Mouse (Mus musculus): ENCODE measurements around the gene Hsf2. TPM values are rescaled to one million over a fixed set of nuclear protein-coding genes. Genes with fewer than 3 reads are reported as not detected.

Gene Hsf2
- total RNA-seq, 1 experiment: 32.0 TPM

DNA sequence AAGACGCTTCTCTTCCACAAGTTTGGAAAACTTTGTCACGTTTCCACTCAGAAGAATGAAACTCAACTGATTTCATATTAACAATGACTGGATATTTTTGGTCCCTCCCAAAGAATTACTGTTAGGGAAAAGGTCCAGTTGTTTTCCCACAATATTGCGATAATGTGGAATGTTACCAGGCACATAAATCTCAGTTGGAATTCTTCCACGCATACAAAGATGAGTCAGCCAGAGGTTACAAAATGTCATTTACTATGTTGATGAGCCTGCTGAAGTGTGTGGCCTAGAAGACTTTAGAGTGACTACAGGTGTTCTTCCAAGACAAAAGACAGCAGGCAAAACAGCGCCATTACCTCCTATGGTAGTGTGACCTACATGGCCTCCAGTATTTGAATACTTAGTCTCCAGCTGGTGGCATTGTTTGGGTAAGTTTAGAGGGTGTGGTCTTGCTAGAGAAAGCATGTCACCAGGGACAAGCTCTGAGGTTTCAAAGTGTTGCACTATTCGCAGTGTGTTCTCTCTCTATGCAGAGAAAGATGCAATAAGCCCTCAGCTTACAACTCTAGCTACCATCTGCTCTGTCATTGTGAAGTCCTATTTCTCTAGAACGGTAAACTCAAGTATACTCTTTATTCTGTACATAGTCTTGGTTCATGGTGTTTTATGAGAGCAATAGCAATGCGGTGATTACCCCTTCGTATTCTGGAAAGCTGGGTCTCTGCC lies 8.9 kb upstream of the Hsf2 start:
- Histone ChIP-seq H3K4me1 (ENCODE audit: control insufficient read depth in 2 of 2, insufficient read depth in 2 of 2, low read length in 2 of 2, poor library complexity in 1 of 2) (peaks cover 0 to 3% of the 10 kb centered on the region in 2 experiments; a peak in 1 of 4 replicates), H3K36me3 (ENCODE audit: control insufficient read depth, insufficient read depth, low read length, poor library complexity, severe bottlenecking) (no peaks in the 10 kb centered on the region), H3K9ac (ENCODE audit: insufficient read depth, low read depth, low read length, poor library complexity, severe bottlenecking) (no peak overlapping the region), H3K27ac (ENCODE audit: insufficient read depth, low read depth, low read length, poor library complexity, severe bottlenecking) (no peak overlapping the region), H3K9me3 (ENCODE audit: control insufficient read depth, insufficient read depth, low read depth, low read length) (no peaks in the 10 kb centered on the region), H3K4me3 (ENCODE audit: insufficient read depth in 1 of 2, low read depth in 1 of 2, low read length in 2 of 2, poor library complexity in 1 of 2, severe bottlenecking in 1 of 2) (no peak overlapping the region)
- DNase-seq (ENCODE audit: low read depth, low spot score): peak; percentile 27
- TF ChIP-seq HCFC1 (IDR thresholded peaks at IDR 0.05; ENCODE audit: borderline replicate concordance, insufficient read depth, low read length) (no peak), MAFK (IDR thresholded peaks at IDR 0.05; ENCODE audit: insufficient read depth, low read depth, low read length) (no peak), ZNF384 (IDR thresholded peaks at IDR 0.05; ENCODE audit: low read depth, low read length) (no peak)
- in situ Hi-C loops (cut with MboI; ENCODE audit: low sequenced_read_pairs in 2 of 2, unreplicated experiment in 2 of 2): loop anchor here in 1 of 2 experiments (25.0 kb wide), 1 partner anchor 1090 kb away; the partner anchor contains the start of gene Gja1

- no peak overlapping the region for H3K27ac ChIP-seq (ENCODE audit: insufficient read depth, low read depth, low read length, poor library complexity, severe bottlenecking)
- no peak overlapping the region for H3K9ac ChIP-seq (ENCODE audit: insufficient read depth, low read depth, low read length, poor library complexity, severe bottlenecking)
- no peaks in the 10 kb centered on the region for H3K9me3 ChIP-seq (ENCODE audit: control insufficient read depth, insufficient read depth, low read depth, low read length)
- in situ Hi-C loops (cut with MboI; ENCODE audit: low sequenced_read_pairs in 2 of 2, unreplicated experiment in 2 of 2): loop anchor here in 1 of 2 experiments (25.0 kb wide), 1 partner anchor 1094 kb away; the partner anchor contains the start of gene Gja1
- peaks cover 0 to 3% of the 10 kb centered on the region in 2 experiments; a peak in 1 of 4 replicates for H3K4me1 ChIP-seq (ENCODE audit: control insufficient read depth in 2 of 2, insufficient read depth in 2 of 2, low read length in 2 of 2, poor library complexity in 1 of 2)
- DNase-seq (ENCODE audit: low read depth, low spot score): no peak
- TF ChIP-seq MAFK (IDR thresholded peaks at IDR 0.05; ENCODE audit: insufficient read depth, low read depth, low read length) (no peak), CHD2 (IDR thresholded peaks at IDR 0.05; ENCODE audit: low read depth, low read length) (no peak)
- no peak overlapping the region for H3K4me3 ChIP-seq (ENCODE audit: insufficient read depth in 1 of 2, low read depth in 1 of 2, low read length in 2 of 2, poor library complexity in 1 of 2, severe bottlenecking in 1 of 2)
- H3K36me3 ChIP-seq (ENCODE audit: control insufficient read depth, insufficient read depth, low read length, poor library complexity, severe bottlenecking): no peaks in the 10 kb centered on the region
These were observed 4.5 kb upstream of the Hsf2 start for GRCm38 (mm10) chr10:57481717-57482116.

- no peak overlapping the region for H3K9ac ChIP-seq (ENCODE audit: insufficient read depth, low read depth, low read length, poor library complexity, severe bottlenecking)
- H3K36me3 ChIP-seq (ENCODE audit: control insufficient read depth, insufficient read depth, low read length, poor library complexity, severe bottlenecking): no peaks in the 10 kb centered on the region
- no peak overlapping the region for H3K27ac ChIP-seq (ENCODE audit: insufficient read depth, low read depth, low read length, poor library complexity, severe bottlenecking)
- in situ Hi-C loops (cut with MboI; ENCODE audit: low sequenced_read_pairs in 2 of 2, unreplicated experiment in 2 of 2): loop anchor here in 1 of 2 experiments (25.0 kb wide), 1 partner anchor 1097 kb away; the partner anchor contains the start of gene Gja1
- no peak overlapping the region for H3K4me3 ChIP-seq (ENCODE audit: insufficient read depth in 1 of 2, low read depth in 1 of 2, low read length in 2 of 2, poor library complexity in 1 of 2, severe bottlenecking in 1 of 2)
- DNase-seq (ENCODE audit: low read depth, low spot score): no peak
- H3K9me3 ChIP-seq (ENCODE audit: control insufficient read depth, insufficient read depth, low read depth, low read length): no peaks in the 10 kb centered on the region
- TF ChIP-seq ZC3H11A (IDR thresholded peaks at IDR 0.05; ENCODE audit: borderline replicate concordance, low read depth, low read length): no peak
- no peak for TF ChIP-seq ZNF384 (IDR thresholded peaks at IDR 0.05; ENCODE audit: low read depth, low read length)
- TF ChIP-seq CHD2 (IDR thresholded peaks at IDR 0.05; ENCODE audit: low read depth, low read length): no peak
- no peak for TF ChIP-seq HCFC1 (IDR thresholded peaks at IDR 0.05; ENCODE audit: borderline replicate concordance, insufficient read depth, low read length)
- TF ChIP-seq MAFK (IDR thresholded peaks at IDR 0.05; ENCODE audit: insufficient read depth, low read depth, low read length): no peak
- H3K4me1 ChIP-seq (ENCODE audit: control insufficient read depth in 2 of 2, insufficient read depth in 2 of 2, low read length in 2 of 2, poor library complexity in 1 of 2): peaks cover 0 to 4% of the 10 kb centered on the region in 2 experiments; a peak in 1 of 4 replicates
These were observed 1.4 kb upstream of the Hsf2 start for GRCm38 (mm10) chr10:57484741-57485140.

GRCm38 (mm10) chr10:57486542-57487071 lies 422 bp downstream of the Hsf2 start:
- Histone ChIP-seq H3K9ac (ENCODE audit: insufficient read depth, low read depth, low read length, poor library complexity, severe bottlenecking) (peak overlapping the region; percentile 88), H3K9me3 (ENCODE audit: control insufficient read depth, insufficient read depth, low read depth, low read length) (no peaks in the 10 kb centered on the region), H3K36me3 (ENCODE audit: control insufficient read depth, insufficient read depth, low read length, poor library complexity, severe bottlenecking) (no peaks in the 10 kb centered on the region), H3K4me3 (ENCODE audit: insufficient read depth in 1 of 2, low read depth in 1 of 2, low read length in 2 of 2, poor library complexity in 1 of 2, severe bottlenecking in 1 of 2) (peak overlapping the region; percentile 84 to 97), H3K4me1 (ENCODE audit: control insufficient read depth in 2 of 2, insufficient read depth in 2 of 2, low read length in 2 of 2, poor library complexity in 1 of 2) (peaks cover 3 to 6% of the 10 kb centered on the region in 2 experiments; a peak in 3 of 4 replicates), H3K27ac (ENCODE audit: insufficient read depth, low read depth, low read length, poor library complexity, severe bottlenecking) (peak overlapping the region; percentile 79)
- TF ChIP-seq CHD2 (IDR thresholded peaks at IDR 0.05; ENCODE audit: low read depth, low read length) (no peak), ZC3H11A (IDR thresholded peaks at IDR 0.05; ENCODE audit: borderline replicate concordance, low read depth, low read length) (no peak), HCFC1 (IDR thresholded peaks at IDR 0.05; ENCODE audit: borderline replicate concordance, insufficient read depth, low read length) (no peak), MAFK (IDR thresholded peaks at IDR 0.05; ENCODE audit: insufficient read depth, low read depth, low read length) (no peak), ZNF384 (IDR thresholded peaks at IDR 0.05; ENCODE audit: low read depth, low read length) (no peak)
- DNase-seq (ENCODE audit: low read depth, low spot score): no peak
- in situ Hi-C loops (cut with MboI; ENCODE audit: low sequenced_read_pairs in 2 of 2, unreplicated experiment in 2 of 2): loop anchor here in 1 of 2 experiments (25.0 kb wide), 1 partner anchor 1099 kb away; the partner anchor contains the start of gene Gja1
